Mouse (Mus musculus) induced T-regulatory cell, adult 2 months (primary cell): ENCODE results near the gene Tspan18.

Source experiments
- DNase-seq: peaks from one replicate; pipeline ENCODE4 v3.0.0-alpha.2; 2012; ENCODE audit warnings: low read depth

Tspan18 gene

GRCm38 (mm10) chr2:93161914-93162664, 172.2 kb downstream of the Tspan18 start:
- DNase-seq: no peak

- no peak for DNase-seq
These were observed 173.8 kb downstream of the Tspan18 start for GRCm38 (mm10) chr2:93160467-93161035.

GRCm38 (mm10) chr2:93154486-93155032, 179.7 kb downstream of the Tspan18 start:
- peak; percentile 21 for DNase-seq

DNA sequence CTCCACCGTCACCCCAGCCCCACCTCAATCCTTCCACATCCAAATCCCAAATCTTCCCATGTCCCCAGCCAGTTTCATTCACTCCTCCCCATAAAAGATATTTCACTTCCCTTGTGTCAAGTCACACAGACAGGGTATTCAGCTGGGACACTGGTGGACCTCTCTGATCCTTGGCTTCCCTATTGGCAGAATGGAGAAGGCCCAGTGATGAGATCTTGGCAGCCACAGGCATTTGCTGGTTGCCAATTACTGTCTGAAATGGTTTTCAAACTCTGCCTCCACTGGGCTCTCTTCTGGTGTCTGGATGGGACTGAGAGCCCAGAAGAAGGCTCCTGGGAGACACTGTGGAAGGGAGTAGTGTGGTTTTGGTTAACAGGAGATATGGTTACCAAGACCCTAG, 180.5 kb downstream of the Tspan18 start:
- no peak for DNase-seq

DNA sequence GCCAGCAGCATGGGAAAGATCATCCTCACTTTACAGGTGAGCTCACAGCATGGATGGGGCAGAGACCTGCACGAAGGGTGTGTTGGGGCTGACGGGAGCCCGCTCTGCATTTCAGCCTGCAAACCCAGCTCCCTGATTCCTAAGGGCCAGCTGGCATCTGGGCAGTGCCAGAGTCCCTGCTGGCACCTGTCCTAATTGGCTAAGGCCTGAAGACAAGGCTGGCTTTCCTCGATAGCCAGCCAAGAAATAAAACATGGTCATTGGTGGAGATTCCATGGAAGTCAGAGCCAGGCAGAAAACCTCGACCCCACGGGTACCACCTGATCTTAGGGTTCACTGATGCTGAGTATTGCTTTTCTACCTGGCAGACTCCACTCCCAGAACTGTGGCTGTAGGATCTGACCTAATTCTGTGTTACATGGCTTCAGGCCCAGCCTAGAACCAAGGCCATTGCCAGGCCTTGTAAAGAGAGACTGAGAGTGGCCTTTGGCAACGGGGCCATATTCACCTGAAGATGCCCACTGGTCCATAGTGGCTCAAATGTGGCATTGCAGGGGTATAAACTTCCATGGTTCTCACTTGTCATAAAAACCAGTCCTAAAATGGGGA, 181.3 kb downstream of the Tspan18 start:
- DNase-seq: no peak

GRCm38 (mm10) chr2:93152191-93152601, 182.1 kb downstream of the Tspan18 start:
- DNase-seq: no peak
